Mouse (Mus musculus) layer of hippocampus, postnatal 10 days (tissue): ENCODE measurements around the gene Rdh16f1. TPM values are rescaled to one million over a fixed set of nuclear protein-coding genes. Genes with fewer than 3 reads are reported as not detected.
A peak's percentile ranks its signal among the peaks of the same experiment; 100 is the strongest.
"Not testable (repeated sequence)": the region's sequence is repeated elsewhere in the genome, so short reads cannot be mapped to it uniquely, and the experiment has no call there.

ENCODE experiments used
- DNase-seq, 2 experiments: peaks; one replicate each; pipeline ENCODE4 v3.0.0; 2021; ENCODE audit warnings: low spot score in 2 of 2
- total RNA-seq, 2 experiments: library from RNA; stranded (reverse); gene quantifications; 2 replicates each; pipeline ENCODE4 v1.2.3; 2021

The Rdh16f1 gene
- total RNA-seq, 2 experiments from 2014 or later, result 0.23 TPM; not detected in 1

DNA sequence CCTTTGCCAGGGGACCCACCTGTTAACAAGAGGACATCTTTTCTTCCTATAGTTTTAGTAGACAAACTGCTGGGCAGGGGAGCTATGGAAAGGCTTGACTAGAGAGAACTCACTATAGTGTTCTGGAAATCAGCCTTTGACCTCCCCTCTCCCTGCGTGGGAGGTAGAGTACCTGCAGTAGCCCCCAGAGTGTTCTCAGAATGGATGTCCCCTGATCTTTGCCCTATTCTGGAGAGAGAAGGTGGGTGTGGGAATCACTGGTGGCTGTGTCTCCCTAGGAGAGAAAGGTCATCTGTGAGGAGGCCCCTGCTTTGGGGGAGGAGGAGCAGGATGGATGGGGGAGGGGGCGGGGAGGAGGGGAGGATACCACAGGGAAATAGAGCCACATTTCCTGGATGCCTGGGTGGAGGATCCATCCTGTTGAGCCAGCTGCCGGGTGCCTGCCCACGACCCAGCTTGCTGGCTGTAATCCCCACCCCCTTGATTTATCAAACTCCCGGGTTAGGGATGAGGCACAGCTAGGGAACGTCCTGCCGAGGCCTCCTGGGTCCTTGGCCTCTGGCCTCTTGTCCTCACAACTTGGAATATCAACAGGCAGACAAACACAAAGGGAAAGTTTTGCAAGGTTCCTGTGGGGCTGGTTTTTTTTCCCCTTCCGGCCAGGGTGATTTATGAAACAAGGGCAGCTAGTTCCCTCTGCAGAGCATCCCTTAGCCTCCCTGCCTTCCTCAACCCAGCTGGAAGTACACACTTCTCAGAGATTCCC, 10.6 kb upstream of the Rdh16f1 start:
- peak in 1 of 2 experiments; percentile 15 for DNase-seq

DNA sequence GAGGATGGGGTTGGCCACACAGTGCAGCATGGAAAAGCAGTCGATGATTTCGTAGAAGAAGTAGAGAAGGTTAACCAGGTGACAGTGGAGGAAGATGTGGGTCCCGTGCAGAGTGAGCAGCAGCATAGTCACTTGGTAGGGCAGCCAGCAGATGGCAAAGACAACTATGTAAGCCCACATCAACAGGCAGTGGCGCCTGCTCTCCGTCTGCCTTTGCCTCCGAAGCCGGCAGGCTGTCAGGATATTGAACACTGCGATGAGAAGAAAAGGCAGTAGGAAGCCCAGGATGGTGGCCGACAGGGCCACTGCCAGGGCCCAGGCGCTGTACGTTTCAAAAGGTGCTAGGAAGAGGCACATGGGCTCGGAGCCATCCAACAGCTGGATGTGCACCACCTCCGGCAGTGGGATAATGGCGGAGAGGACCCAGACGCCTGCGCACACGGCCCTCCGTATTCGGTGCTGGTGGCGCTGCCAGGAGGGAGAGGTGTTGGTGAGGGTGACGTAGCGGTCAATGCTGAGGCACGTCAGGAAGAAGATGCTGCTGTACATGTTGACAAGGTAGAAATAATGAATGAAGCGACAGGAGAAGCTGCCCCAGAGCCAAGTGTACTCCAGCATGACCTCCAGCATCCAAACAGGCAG, 9.3 kb upstream of the Rdh16f1 start:
- peak in 1 of 2 experiments; percentile 32 for DNase-seq

DNA sequence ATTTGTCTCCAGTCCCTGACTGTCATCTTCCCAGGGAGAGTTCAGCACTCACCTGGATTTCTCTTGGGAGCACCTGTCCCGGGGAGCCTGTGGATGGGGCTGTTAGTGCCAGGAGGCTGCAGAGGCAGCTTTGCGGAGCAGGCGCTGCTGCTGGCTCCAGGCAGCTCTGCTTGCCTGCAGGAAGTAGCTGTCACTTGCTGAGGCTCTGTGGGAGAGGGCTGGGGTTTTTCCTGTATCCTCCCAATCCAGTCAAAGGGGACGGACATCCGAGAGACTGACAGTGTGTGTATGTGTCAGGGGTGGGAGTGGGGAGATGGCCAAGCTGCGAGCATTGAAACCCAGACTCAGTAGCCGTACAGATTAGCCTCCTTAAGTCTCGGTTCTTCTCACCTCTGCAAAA, 8.0 kb upstream of the Rdh16f1 start, which contains the start of gene Gpr182:
TSS of gene Gpr182 (minus strand) at position 185 of the 400 bp plus-strand sequence.
- no peak for DNase-seq

DNA sequence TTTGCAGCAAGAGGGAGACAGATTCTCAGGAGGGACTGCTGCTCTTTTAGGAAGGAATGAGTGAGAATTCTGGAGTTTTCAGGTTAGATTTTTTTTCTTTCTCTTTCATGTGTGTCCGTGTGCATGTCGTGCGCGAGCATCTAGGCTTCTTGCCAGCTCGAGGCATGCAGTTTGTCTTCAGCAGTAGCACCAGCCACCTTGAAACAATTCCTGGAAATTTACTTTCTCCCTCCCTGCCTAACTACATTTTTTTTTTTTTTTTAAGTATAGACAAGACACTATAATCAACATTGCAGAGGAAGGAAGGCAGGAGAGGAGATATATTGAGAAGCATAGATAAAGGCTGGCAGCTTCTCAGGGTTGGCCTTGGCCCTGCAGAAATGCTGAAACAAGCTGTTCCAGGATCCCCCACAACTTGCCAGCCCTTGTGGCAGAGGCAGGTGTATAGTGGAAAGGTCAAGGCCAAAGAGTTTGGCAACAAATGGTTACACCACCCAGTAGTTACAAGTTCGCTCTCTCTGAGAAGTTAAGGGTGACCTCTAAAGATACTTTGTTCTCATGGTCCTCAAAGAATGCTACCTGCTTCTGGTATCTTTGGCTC, 4.9 kb upstream of the Rdh16f1 start:
- DNase-seq, result no peak

DNA sequence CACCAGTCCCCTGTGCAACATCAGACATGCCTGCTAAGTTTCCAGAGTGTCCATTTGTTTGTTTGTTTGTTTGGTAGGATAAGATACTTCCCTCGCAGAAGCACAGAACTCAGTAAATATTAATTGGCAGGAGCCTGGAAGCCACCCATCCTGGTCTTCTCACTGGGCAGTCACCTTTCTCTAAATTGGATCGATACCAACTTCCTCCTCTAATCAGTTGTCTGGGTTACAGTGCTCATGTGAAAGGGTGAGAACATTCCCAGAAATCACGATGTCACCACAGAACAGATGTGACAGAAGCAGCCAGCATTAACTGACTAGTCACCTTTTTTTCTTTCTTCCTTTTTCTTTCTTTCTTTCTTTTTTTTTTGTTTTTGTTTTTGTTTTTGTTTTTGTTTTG, 4.3 kb upstream of the Rdh16f1 start:
- no peak for DNase-seq

DNA sequence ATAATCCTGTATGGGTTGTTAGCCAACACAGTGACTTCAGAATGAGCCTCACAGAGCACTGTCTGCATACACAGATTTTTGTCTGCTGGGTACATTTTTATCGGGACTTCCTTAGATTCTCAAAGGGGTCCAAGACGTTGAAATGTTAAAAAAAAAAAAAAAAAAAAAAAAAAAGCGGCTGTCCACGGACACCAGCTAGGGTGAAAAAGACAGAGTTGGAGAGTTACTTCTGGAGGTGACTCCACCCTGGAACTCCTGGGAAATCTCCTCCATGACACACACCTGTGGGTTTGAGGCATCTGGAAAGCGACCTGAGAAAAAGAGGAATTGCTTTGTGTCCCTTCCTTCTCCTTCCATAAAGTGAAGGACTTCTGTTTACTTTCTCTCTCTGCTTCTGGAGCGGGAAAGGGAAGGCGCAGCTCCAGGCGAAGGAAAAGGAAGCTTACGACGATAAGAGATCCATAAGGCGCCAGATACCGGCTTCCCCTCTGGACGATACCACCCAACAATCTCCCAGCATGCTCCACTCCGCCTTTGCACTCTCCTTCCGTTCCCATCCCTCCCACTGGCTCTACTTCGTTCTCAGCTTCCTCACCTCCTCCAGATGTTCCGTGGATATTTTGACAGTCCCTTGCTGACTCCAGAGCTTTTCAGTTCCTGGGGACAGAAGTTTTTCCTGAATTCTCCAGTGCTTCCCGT, 3.7 kb upstream of the Rdh16f1 start:
- DNase-seq, result peak in 1 of 2 experiments; percentile 7

DNA sequence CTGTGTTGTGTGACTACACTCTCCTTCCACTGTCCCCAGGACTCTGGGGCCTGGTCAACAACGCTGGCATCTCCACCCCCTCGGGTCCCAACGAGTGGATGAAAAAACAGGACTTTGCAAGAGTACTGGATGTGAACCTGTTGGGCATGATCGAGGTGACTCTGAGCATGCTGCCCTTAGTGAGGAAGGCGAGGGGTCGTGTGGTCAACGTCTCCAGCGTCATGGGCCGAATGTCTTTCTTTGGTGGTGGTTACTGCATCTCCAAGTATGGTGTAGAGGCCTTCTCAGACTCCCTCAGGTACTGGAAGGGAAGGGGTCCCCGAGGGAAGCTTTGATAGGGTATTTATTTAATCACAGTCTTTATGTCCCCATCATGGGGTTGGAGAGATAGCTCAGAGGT, 3.3 kb downstream of the Rdh16f1 start:
- not testable (repeated sequence) for DNase-seq

DNA sequence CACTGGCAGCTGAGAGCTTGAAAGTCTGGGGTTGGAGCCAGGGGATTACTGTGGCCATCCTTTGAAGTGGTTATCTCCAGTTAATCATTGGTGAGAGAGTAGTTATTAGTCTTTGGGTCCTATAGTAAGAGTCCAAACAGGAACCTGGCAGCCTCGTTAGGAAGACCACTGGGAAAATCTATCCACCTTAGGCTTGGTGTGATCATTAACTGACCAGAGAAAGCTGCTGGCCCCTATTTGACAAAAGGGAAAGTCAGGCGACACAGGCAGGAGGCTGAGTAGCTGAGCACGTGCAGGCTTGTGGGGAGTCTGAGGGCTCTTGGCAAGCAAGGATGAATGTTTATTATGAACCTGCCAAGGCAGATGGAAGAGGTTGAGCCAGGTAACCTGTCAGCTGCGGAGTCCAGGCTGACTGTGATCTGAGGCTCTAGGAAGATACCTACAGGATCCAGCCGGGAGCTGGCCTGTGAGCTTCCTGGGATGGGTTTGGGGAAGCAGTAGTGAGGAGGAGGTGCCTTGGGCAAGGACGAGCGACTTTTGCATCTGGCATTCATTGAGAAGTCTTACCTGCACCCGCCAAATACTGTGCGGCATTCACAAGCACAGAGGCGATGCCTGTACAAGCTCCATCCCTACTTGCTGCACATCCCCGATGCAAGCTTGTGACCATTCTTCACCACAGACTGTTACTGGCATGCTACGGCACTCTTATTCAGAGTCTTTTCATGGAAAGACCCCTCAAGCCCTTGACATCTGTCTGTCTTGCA, 4.5 kb downstream of the Rdh16f1 start:
- no peak for DNase-seq

DNA sequence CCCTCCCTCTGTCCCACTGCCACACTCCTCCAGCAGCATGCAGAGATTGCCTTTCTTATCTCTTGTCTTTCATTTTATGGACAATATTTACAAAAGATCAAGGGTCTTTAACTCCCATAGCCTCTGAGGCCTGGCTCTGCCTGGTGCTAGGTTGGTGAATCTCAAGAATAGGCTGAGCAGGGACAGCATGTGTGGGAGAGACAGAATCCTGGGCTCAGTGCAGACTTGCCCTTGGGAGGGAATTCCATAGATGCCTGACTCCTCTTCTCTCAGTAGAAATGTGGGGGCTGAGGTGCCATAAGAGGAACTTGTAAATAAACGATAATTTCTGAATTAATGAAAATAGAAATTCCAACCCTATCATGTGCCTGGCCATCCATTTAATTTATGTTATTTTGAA, 7.0 kb downstream of the Rdh16f1 start:
- DNase-seq, result no peak

DNA sequence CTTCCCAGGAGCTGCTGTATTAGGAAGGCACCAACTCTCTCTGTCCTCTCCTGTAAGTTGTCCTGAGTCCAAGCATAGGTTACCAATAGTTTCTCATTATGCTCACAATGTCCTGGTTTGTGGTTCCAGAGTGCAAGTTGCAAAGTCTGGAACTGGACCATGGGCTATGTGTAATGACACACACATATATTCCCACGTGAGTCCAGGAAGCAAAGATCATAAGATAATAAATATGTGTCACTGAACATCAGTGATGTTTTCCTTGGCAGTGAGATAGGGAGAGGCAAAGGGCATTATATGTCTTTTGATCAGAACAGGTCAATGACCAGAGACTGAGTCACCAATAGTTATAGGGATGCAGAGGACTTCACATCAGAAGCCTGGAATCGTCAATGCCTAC, 16.4 kb downstream of the Rdh16f1 start, which contains the start of gene Rdh9:
TSS of gene Rdh9 (plus strand) at position 376 of the 400 bp plus-strand sequence.
- no peak for DNase-seq

DNA sequence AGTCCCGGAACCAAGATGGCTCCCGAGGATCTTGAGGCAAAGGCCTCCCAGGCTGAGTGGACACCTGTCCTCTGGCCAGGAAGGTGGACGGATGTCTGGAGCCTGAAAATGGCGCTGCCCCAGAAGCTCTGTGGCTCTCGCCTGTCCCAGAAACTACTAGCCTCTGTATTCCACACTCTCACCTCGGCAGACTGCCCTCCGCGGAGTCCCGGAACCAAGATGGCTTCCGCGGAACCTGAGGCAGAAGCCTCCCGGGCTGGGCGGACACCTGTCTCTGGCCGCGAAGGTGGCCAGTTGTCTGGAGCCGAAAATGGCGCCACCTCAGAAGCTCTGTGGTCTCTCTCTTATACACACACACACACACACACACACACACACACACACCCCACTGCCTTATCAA, 22.7 kb downstream of the Rdh16f1 start:
- DNase-seq, result not testable (repeated sequence)

DNA sequence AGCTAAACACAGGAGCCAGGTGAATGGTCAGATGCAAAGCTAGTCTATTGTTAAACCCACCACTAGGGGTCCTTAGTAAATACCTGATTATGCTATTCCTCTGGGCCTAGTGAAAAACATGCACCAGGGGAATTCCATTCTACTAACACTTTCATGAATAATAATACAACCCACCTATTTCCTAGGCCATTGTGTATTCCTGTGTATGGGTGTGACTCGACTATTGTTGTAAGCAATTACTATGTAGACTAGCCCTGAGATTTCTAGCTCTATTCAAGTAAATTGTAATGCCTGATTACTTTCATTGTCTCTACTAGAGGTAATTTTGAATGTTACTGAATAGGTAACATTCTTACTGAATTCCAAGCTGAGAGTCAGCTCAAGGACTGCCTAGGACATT, 25.8 kb downstream of the Rdh16f1 start:
- DNase-seq, result not testable (repeated sequence)

DNA sequence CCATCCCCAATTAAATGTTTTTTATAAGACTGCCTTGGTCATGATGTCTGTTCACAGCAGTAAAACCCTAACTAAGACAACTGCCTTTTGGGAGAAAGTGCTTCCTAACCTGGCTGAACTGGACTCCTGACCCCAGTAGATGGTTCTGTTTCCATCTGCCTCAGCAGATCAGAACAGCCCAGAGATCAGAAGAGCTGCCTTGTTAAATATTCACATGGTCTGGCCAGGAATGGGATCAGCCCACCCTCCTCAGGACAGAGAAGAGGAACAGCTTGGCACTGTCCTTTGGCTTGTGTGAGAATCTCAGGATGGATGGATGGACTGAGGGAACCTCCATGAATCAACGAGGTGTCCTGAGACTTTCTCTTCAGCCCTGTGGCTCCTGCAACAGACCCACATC, 39.7 kb downstream of the Rdh16f1 start:
- DNase-seq, result no peak

DNA sequence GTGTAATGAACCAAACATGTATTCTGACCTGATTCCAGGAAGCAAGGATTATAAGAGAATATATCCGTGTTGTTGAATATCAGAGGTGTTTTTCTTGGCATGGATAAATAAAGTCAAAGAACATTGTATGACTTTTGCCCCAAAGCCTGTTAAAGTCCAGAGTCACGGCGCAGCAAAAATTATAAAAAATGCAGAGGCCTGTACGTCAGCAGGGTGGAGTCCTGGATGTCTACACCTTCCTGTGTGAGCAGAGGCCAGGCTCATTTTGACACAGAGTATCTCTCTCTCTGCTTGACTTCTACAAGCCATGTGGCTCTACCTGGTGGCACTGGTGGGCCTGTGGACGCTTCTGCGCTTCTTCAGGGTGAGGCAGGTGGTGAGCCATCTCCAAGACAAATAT, 41.3 kb downstream of the Rdh16f1 start, which contains the start of gene Rdh16:
TSS of gene Rdh16 (plus strand) at position 262 of the 400 bp plus-strand sequence.
- no peak for DNase-seq

DNA sequence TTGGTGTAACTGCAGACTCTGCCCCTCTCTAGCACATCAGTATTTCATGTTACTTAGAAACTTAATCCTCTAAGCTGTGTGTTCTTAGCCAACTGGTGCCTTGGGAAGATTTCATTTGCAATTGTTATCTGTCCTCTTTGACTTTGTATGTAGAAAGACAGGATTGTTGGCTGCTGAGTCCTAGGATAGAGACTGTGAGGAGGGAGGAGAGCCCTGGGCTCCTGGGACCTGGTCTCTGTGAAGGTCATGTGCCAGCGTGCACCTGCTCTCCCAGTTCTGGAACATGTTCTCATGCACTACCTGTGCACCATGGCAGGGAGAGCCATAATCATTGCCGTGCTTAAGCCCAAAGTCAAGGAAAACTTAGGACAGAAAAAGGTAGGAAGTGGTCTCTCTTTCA, 42.0 kb downstream of the Rdh16f1 start:
- DNase-seq, result no peak

DNA sequence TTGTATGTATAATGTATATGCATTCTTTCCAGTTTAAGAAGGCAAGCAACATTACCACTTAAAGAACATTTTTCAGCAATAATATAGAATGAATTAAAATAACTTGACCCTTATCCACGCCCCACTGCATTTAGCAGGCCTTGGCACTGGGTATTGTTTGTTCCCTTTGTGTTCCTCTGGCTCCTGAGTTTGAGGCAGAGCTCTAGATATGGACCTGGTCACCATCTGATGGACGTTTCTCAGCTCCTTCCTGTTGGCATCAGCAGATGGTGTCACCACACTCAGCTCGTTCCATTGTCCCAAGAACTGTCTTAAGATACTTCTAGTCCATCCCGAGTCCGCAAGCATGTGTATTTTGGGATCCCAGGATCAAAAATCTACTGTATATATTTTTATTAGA, 42.6 kb downstream of the Rdh16f1 start:
- no peak for DNase-seq

DNA sequence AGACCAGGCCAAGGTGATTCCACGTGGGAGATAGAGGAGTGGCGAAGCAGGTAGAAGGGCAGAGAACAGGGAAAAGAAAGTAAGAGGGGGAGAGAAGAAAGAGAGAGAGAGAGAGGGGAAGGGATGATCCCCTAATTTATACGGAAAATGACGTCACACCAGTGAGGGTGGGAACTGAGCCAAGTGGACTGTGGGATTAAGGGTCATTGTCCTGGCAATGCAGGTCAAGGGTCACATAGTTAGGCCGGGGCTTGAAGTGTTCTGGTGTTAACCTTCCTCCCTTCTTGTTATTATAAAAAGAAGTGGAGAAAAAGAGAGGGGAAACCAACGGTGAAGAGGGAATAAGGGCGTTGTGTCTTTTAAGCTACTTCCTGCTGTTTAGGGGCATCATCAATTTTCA, 44.8 kb downstream of the Rdh16f1 start:
- DNase-seq, result no peak

DNA sequence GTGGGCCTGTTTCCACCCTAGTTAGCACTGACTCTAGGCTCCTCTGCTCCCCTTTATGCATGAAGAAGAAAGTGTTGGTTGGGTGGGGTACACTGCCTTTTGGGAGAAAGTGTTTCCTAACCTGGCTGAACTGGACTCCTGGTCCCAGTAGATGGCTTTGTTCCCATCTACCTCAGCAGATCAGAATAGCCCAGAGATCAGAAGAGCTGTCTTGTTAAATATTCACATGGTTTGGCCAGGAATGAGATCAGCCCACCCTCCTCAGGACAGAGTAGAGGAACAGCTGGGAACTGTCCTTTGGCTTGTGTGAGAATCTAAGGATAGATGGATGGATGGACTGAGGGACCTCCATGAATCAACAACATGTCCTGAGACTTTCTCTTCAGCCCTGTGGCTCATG, 56.3 kb downstream of the Rdh16f1 start:
- no peak for DNase-seq

DNA sequence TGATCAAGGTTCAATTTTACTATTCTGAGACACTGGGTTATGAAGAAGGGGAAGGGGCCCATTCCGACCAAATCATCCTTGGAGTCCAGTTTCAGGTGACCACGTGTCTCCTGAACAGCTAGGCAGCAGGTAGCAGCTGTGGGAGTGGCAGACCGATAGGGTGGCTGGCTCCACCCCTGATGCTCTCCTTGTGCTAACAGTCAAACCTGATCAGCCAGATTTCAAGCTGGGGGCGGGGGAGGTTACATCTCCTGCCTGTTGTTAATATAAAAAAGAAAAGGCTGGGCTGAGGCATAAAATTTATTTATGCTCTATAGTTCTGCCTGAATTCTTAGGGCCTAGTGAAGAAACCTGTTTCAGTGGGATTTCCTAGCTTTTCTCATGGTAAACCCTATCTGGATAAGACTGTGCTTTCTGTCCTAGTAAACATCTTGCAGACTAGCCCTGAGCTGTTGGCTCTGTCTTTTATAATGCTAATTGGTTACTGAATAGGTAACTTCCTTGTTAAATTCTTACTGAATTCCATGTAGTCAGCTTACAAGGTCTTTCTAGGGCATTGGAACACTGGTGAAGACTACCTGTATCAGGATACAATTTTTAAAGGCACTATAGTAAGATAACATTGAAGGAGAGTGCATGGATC, 57.8 kb downstream of the Rdh16f1 start:
- DNase-seq, result not testable (repeated sequence)

DNA sequence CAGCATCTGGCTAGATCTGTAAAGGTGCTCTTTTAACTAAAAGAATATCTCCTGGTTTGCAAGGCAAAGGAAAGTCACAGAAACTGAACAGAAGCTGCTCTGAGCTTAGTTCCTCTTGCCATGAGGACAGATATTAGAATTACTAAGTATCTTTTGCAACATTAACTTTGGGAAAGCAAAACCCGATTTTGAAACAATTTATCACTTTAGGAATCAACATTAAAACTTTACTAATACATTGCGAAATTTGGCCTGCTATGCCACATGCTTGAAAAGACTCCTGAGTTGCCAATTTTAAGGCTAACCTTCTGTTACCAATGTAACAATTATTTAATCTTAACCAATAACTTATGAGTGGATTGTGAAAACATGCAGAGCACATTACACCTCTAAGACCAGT, 62.2 kb downstream of the Rdh16f1 start:
- not testable (repeated sequence) for DNase-seq
